Mouse (Mus musculus) hindbrain, embryonic 11.5 days (tissue): ENCODE measurements around the gene Zbtb46. TPM values are rescaled to one million over a fixed set of nuclear protein-coding genes. Genes with fewer than 3 reads are reported as not detected.

Source experiments
- ATAC-seq: fragments of 200-750 bp; cut with Nextera tagmentation; 2 replicates; pipeline ENCODE4 v1.8.0; 2017; ENCODE audit warnings: mild to moderate bottlenecking, moderate TSS enrichment, moderate library complexity; ENCODE audit not compliant: low FRiP score
- DNase-seq: peaks from one replicate; pipeline ENCODE4 v3.0.0-alpha.2; 2015; ENCODE audit warnings: low spot score
- H3K27ac ChIP-seq: fragments of 300-500 bp; sonication (generic); 2 replicates; pipeline ENCODE4 v1.5.1; 2014; ENCODE audit warnings: mild to moderate bottlenecking, low read depth, low read length
- H3K27me3 ChIP-seq: fragments of 300-500 bp; sonication (generic); 2 replicates; pipeline ENCODE4 v1.6.1; 2014; ENCODE audit warnings: mild to moderate bottlenecking, low read length, moderate library complexity, mixed read lengths; ENCODE audit not compliant: control insufficient read depth, insufficient read depth
- H3K36me3 ChIP-seq: fragments of 300-500 bp; sonication (generic); 2 replicates; pipeline ENCODE4 v1.6.1; 2014; ENCODE audit warnings: mild to moderate bottlenecking, low read length, moderate library complexity, mixed read lengths; ENCODE audit not compliant: control insufficient read depth, insufficient read depth
- H3K4me1 ChIP-seq: fragments of 300-500 bp; sonication (generic); replicated peaks from 2 replicates; pipeline ENCODE4 v1.6.1; 2014; ENCODE audit warnings: low read length, mixed read lengths; ENCODE audit not compliant: control insufficient read depth, insufficient read depth
- H3K4me2 ChIP-seq: fragments of 300-500 bp; sonication (generic); replicated peaks from 2 replicates; pipeline ENCODE4 v1.6.1; 2014; ENCODE audit warnings: mild to moderate bottlenecking, low read depth, low read length
- H3K4me3 ChIP-seq: fragments of 300-500 bp; sonication (generic); 2 replicates; pipeline ENCODE4 v1.5.1; 2014; ENCODE audit warnings: low read depth, low read length
- H3K9ac ChIP-seq: fragments of 300-500 bp; sonication (generic); 2 replicates; pipeline ENCODE4 v1.6.1; 2014; ENCODE audit warnings: low read depth, low read length
- H3K9me3 ChIP-seq: fragments of 300-500 bp; sonication (generic); 2 replicates; pipeline ENCODE4 v1.6.1; 2016; ENCODE audit warnings: low read length; ENCODE audit not compliant: control insufficient read depth
- WGBS: fragments of 180-500 bp; shearing (Covaris S2); extraction: QIAGEN DNeasy Blood & Tissue Kit; methylation state at CpG from one replicate; pipeline ENCODE4 v1.1.7; 2014; 5-methylcytosine and 5-hydroxymethylcytosine counted together
- polyA plus RNA-seq: library from polyadenylated mRNA; unstranded; fragments of >200 nt; fragmentation: Nextera tagmentation; extraction: Ambion mirVana; gene quantifications from 2 replicates; pipeline ENCODE4 v1.2.1, GENCODE M21; 2014

Gene Zbtb46
- polyA plus RNA-seq, 1 experiment from 2014 or later, result 15.6 TPM

DNA sequence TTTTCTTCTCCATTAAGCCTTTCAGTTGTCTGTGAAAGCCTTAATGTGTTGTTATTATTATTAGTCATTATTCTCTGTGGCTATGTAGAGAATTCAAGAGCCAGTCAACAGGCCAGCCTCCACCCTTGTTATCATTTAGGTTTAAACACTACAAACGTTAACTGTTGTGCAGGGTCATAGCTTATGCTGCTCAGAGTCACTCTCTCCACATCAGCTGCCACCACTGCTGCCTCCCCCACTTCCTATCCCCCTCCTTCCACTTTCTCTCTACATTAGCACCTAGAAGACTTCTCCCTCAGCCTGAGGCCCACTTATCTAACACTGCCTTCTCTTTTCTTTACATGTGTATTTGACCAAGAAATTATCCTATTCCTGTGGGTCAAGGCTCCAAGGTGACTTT lies 57.7 kb downstream of the Zbtb46 start:
- H3K27ac ChIP-seq, result no peak overlapping the region

DNA sequence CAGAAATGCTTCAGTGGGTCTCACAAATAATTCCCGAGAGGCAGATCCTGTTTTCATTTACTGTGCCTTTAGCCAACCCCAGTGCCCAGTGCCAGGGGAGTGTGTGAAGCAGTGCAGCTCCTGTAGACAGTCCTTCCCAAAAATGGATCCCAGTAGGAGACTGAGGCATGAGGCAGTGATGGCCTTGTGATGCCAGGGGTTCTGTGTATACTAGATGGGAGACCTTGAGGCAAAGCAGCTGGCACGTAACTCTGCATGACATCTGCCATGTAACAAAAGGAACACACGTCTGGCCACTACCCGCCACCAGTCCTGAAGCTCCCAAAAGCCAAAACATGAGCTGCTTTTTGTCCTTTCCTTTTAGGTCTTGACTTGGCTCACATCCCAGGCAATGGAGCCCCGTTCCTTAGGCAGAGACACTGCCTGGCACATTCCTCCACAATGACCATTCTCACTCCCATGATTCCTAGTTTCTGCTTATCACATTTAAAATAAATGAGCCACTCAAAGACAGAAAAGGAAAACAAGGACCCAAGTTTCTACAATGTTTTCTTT lies 61.9 kb downstream of the Zbtb46 start:
- Histone ChIP-seq H3K27ac (no peak overlapping the region), H3K9me3 (no peaks in the 10 kb centered on the region), H3K4me3 (no peak overlapping the region), H3K4me1 (no peaks in the 10 kb centered on the region), H3K27me3 (no peaks in the 10 kb centered on the region), H3K36me3 (no peaks in the 10 kb centered on the region), H3K4me2 (no peak overlapping the region), H3K9ac (no peak overlapping the region)
- ATAC-seq, result no peak
- 84% methylated on average over 5 of the region's 5 CpGs for WGBS
- no peak for DNase-seq

More for the DNA sequence above, 57.7 kb downstream of the Zbtb46 start:
- ATAC-seq, result no peak
- H3K36me3 ChIP-seq, result no peaks in the 10 kb centered on the region
- no peak overlapping the region for H3K4me3 ChIP-seq
- no peaks in the 10 kb centered on the region for H3K4me1 ChIP-seq
- no peaks in the 10 kb centered on the region for H3K9me3 ChIP-seq
- 30% methylated on average over 1 of the region's 1 CpGs for WGBS
- H3K9ac ChIP-seq, result no peak overlapping the region
- no peak overlapping the region for H3K4me2 ChIP-seq
- H3K27me3 ChIP-seq, result no peaks in the 10 kb centered on the region
- DNase-seq, result no peak

DNA sequence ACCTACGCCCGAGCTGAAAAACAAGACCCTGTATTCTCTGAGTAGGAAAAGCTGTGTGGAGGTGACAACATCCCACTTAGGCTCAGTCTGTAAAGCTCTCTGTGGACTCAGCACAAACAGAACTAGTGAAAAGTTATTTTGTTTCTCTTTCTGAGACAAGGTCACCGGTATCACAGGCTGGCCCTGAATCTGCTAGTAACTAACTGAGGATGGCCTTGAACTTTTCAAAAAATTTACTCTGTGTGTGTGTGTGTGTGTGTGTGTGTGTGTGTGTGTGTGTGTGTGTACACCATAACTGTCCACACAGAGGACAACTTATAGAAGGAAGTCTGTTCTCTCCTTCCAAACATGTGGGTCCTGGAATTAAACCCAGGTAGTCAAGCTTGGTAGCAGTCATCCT lies 65.1 kb downstream of the Zbtb46 start:
- Histone ChIP-seq H3K27ac (no peak overlapping the region), H3K36me3 (no peaks in the 10 kb centered on the region), H3K9me3 (no peaks in the 10 kb centered on the region), H3K4me3 (no peak overlapping the region), H3K27me3 (no peaks in the 10 kb centered on the region), H3K9ac (no peak overlapping the region), H3K4me2 (no peak overlapping the region), H3K4me1 (no peaks in the 10 kb centered on the region)
- ATAC-seq (no peak), DNase-seq (no peak)
- 96% methylated on average over 3 of the region's 3 CpGs for whole genome bisulfite sequencing

DNA sequence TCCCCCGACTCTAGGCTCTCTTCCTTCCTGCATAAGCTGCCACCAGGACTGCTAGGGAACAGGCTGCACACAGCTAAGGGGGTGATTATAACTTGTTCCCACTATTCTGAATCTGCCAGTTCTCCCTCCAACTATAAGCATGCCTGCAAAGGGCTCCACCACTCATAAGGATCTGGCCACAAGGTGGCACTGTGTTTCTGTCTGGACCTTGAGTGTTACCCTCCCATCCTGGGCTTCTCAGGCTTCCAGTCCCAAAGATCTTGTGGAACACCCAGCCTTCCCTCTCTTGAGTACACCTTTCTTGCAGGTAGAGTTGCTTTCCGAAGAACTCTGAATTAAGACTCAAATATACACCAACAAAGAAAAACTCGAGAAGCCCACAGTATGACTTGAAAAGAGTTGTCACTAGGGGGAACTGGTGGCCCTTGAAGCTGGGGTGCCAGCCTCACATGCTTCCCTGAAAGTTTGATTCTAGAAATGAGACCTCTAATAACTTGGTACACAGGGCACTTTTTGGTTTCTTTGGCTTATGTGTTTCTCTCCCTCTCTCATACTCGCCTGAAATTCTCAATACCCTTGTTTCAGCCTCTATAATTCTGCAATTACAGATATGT lies 66.5 kb downstream of the Zbtb46 start:
- H3K27me3 ChIP-seq, result no peaks in the 10 kb centered on the region
- H3K4me1 ChIP-seq, result no peaks in the 10 kb centered on the region
- no peaks in the 10 kb centered on the region for H3K36me3 ChIP-seq
- no peak for ATAC-seq
- no peak overlapping the region for H3K4me3 ChIP-seq
- peak; percentile 89 for DNase-seq
- no peak overlapping the region for H3K27ac ChIP-seq
- WGBS, result 37% methylated on average over 4 of the region's 4 CpGs
- no peak overlapping the region for H3K9ac ChIP-seq
- H3K4me2 ChIP-seq, result no peak overlapping the region
- no peaks in the 10 kb centered on the region for H3K9me3 ChIP-seq

DNA sequence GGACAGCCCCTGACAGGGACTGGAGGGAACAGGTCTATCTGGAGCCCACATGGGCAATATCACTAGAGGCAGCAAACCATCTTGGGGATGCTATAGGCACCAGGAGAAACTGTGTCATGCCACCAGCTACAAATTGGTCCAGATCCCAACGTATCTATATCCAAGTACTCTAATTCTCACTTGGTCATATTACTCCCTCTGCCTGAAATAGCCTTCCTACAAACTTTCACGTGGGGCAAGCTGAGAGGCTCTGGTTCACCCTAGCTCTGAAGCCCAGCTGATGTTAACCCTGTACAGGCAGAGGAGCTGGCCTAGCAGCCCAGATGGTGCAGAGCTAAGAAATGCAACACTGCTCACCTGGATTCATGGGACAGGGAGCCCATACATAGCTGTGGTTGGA lies 67.7 kb downstream of the Zbtb46 start:
- DNase-seq, result no peak
- Histone ChIP-seq H3K4me2 (no peak overlapping the region), H3K9me3 (no peaks in the 10 kb centered on the region), H3K9ac (no peak overlapping the region), H3K36me3 (no peaks in the 10 kb centered on the region), H3K4me3 (no peak overlapping the region), H3K4me1 (no peaks in the 10 kb centered on the region), H3K27me3 (no peaks in the 10 kb centered on the region), H3K27ac (no peak overlapping the region)
- ATAC-seq, result no peak
- WGBS, result 72% methylated on average over 2 of the region's 2 CpGs

DNA sequence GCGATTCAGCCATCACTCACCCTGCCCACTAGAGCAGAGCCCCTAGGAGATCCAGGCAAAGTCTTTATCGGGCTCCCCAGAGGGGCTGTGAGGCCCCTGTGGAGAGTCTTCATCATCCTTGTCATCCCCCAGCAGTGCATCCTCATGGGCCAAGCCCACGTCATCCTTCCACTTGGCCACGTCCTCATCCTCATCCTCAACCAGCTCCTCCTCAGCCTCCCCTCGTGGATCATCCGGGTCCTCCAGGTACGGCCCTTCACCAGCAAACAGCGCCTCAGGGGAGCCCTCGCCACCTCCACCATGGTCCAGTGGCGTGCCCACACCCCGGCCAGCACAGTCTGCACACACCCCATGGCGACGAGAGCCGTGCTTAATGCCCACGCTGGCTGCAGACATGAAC lies 68.2 kb downstream of the Zbtb46 start:
- Histone ChIP-seq H3K36me3 (no peaks in the 10 kb centered on the region), H3K4me3 (no peak overlapping the region), H3K4me2 (no peak overlapping the region), H3K27ac (no peak overlapping the region), H3K4me1 (no peaks in the 10 kb centered on the region), H3K9me3 (no peaks in the 10 kb centered on the region), H3K9ac (no peak overlapping the region), H3K27me3 (no peaks in the 10 kb centered on the region)
- WGBS, result 90% methylated on average over 15 of the region's 15 CpGs
- ATAC-seq, result no peak
- DNase-seq, result no peak

DNA sequence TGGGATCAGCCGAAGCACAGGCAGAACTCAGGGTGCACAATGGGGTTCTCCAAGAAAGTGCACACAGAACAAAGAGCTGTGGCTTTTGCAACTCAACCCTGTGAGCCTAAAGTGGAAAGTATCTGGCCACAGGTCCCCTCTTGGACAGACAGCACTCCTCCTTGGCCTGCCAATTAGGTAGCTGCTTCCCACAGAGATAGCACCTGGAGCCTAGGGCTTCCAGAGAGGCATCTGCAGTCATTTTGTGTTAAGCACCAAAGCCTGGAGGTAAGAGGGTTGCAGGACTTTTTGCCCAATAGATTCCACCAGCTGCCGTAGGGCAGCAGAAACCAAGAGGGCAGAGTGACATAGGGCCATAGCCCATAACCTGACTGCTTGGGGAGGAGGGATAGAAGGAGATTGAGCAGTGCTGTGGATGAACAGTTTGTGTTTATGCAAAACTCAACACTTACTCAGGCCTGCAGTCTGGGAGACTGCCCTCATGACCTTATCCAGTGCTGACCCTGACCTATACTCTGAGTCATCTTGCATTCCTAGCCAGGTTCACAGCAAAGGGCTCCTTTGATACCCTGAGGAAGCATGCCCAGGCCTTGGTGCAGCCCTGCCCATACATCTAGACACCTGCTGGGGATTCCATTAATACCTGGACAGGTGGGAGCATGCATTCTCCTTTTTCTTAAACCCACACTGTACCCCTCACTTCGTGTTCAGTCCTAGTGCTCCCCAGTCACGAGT lies 68.9 kb downstream of the Zbtb46 start:
- no peak overlapping the region for H3K4me3 ChIP-seq
- no peaks in the 10 kb centered on the region for H3K4me1 ChIP-seq
- no peak overlapping the region for H3K9ac ChIP-seq
- no peaks in the 10 kb centered on the region for H3K9me3 ChIP-seq
- H3K27me3 ChIP-seq, result no peaks in the 10 kb centered on the region
- H3K27ac ChIP-seq, result no peak overlapping the region
- DNase-seq (no peak), ATAC-seq (no peak)
- 81% methylated on average over 4 of the region's 4 CpGs for WGBS
- no peak overlapping the region for H3K4me2 ChIP-seq
- H3K36me3 ChIP-seq, result no peaks in the 10 kb centered on the region

DNA sequence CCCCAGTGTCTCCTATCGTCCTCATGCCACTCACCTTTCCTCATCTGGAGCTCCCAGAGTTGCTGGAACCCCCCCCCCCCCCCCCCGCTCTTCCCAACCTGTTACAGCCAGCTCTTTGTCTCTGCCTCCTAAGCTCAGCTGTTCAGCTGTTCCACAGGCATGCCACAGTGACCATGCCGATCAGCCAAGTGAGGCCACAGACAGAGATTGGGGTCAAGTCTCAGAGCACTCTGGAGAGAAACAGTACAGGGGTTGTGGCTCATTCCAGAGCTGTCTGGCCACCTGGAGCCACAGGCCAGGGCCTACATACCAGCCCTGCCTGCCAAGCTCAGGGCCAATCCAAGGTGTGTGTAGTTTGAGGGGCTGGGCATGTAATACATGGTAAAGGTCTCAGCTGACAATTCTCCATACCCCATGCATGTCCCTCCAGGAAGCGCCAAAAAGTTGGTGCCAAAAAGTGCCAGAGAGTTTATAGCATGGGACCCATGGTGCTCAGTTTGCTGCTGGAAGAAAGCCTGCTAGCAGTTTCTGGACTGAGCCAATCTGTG lies 72.5 kb downstream of the Zbtb46 start:
- Histone ChIP-seq H3K27ac (no peak overlapping the region), H3K36me3 (peaks cover 2% of the 10 kb centered on the region; the same call in 1 of the 2 replicates), H3K9me3 (no peaks in the 10 kb centered on the region), H3K9ac (no peak overlapping the region), H3K27me3 (no peaks in the 10 kb centered on the region), H3K4me2 (no peak overlapping the region), H3K4me3 (no peak overlapping the region), H3K4me1 (no peaks in the 10 kb centered on the region)
- DNase-seq (no peak), ATAC-seq (no peak)
- WGBS, result 70% methylated on average over 4 of the region's 4 CpGs
